Mouse (Mus musculus): ENCODE results near the gene Actrt3.

DNA sequence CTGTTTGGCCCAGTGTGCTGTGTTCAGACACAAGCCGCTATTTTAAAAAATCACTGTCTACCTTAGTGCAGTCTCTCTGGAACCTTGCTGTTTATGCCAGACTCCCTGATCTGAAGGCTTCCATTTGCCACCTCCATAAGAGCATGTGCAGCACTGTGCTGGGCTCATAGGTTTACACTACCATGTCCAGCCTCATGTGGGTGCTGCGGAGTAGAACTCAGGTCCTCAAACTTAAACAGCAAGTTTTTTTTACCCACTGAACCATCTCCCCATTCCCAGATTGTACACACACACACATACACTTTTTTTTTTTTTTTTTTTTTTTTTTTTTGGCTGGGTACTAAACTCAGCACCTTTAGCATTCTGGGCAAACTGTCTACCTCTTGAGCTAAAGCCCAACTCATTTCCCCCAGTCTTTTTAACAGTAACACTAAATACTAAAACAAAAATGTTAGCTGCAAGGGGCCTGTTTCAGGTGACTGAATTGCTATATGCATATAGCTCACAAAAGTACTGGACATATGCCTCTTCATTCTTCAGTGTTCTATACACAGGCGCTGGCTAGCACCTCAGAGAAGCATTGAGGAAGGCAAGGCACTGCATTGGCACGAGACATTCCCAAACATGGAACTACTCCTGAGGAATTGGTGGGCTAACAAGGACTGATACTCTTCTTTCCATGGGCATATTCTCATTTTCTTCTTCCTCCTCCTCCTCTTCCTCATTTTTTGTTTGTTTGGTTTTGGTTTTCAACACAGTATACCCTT lies 5.8 kb downstream of the Actrt3 start:
- TF ChIP-seq CTCF (IDR thresholded peaks at IDR 0.05; ENCODE audit: borderline replicate concordance, insufficient read depth, low read length) (no peak), POLR2A (IDR thresholded peaks at IDR 0.05; ENCODE audit: low read depth, low read length) (no peak)

Measured in embryonic fibroblast, embryonic 13.5 days (primary cell).